Mouse (Mus musculus): Measurements from ENCODE around the gene Nkpd1.

Gene Nkpd1

DNA sequence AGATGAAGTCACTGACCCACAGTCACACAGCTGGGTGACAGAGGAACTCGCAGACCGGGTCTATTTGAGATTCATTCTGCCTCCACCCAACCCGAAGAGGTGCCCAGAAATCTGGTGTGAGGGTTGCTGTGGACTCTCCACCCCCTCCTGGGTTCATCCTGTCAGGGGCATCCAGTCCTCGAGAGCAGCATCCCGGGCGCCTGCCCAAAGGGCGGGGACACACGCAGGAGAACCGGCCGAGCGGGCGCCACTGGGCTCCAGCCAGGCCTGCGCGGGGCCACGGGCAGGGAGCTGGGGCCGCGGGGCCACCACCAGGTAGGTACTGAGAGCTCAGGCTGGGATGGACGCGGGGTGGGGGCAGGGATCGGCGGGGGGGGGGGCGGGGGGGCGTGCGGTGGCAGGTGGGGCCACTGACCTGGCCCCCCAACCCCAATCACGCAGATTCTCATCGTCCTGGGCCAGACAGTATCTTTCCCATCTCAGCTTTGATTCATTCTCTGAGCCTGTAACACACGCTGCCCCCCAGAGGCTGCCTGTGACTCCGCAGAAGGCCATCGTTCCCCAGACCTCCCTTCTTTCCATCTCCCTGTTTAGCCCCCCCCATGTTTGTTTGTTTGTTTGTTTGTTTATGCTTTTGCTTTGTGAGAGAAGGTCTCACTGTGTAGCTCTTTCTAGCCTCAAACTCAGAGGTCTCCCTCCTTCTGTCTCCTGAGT, at the start of gene Nkpd1:
Gene Nkpd1 (plus strand): TSS at position 187 of the 714 bp plus-strand sequence.
- DNase-seq, result peak; percentile 61

DNA sequence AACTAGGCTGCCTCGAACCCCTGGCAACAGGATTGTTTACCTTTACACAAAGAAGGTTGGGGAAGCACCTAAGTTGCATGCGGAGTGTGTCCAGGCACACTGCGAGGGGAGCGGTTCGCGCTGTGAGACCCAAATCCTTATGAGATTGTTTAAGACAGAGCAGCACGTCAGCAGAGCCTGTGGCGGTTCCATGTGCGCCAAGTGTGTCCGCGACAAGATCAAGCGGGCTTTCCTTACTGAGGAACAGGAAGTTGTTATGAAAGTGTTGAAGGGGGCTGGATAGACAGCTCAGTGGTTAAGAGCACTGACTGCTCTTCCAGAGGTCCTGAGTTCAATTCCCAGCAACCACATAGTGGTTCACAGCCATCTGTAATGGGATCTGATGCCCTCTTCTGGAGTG, 49.4 kb upstream of the Nkpd1 start:
- no peak for DNase-seq

DNA sequence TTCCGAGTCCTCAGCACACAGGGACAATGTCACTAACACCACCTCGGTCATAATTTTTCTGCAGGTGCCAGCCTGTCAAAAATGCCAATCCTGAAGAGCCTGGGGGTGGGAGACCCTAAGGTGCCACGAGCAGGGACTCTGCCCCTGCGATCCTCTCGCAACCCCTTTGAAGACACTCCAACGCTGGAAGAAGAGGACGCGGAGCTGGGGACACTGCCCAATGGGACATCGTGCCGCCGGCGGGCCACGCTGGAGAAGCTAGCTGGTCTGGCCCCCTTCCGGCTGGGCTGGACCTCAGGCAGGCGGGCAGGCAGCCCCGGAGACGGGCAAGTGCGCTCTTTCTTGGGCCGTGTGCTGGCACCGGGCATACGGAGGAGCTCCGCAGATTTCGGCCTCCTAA, 48.2 kb upstream of the Nkpd1 start:
- DNase-seq, result no peak

DNA sequence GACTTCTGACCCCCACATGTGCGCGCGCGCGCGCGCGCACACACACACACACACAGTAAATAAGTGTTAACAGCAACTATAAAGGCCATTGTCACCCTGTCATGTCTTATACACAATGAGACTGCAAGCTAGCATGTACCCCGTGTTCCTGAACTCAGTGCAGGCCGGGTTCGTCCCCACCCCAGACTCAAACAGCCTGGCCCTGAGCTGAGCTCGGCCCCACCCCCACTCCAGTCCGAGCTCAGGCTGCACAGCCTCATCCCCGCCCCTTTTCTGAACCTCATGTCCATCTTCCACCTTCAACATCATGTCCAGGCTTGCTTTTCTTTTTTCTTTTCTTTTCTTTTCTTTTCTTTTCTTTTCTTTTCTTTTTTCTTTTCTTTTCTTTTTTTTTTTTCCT, 47.3 kb upstream of the Nkpd1 start:
- no peak for DNase-seq

DNA sequence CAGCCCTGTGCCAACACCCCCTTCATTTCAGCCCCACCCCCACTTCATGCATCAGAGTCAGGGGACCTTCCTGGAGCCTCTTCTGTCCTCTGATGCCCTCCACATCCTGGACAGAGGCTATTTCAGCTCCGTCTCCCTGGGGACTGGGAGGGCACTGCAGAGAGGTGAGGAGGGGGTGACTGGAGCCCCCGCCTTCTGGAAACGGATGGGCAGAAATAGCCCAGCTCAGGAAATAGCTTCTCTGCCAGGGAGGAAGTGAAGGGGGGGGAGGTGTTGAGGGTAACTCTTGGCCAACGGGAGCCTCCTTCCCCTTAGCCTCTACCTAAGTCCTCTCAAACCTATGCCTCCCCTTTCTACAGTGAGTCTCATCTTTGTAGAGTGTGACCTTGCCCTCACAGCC, 45.2 kb upstream of the Nkpd1 start:
- DNase-seq, result no peak

DNA sequence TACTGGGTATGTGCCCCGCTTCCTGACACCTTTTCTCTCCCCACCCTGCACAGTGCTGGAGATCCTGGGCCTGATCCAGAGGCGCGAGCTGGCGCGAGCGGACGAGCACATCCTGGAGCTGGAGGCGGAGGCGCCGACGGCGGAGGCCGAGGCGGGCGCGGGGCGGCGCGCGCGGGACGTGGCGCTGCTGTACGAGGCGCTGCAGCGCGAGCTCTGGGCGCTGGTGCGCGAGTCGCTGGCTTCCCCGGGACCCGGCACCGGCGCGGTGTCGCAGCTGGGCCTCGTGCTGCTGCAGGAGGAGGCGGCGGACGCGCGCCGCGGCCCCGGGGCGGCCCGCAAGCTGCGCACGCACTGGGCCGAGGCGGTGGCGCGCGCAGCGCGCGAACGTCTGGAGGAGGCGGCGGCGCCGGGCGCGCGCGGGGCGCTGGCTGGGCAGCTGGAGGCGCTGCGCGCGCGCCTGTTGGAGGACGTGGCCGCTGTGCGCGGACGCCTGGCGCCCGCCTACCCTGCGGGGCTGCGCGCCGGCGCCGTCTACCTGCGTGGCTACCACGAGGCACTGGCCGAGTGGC, 43.7 kb upstream of the Nkpd1 start:
- peak; percentile 69 for DNase-seq

DNA sequence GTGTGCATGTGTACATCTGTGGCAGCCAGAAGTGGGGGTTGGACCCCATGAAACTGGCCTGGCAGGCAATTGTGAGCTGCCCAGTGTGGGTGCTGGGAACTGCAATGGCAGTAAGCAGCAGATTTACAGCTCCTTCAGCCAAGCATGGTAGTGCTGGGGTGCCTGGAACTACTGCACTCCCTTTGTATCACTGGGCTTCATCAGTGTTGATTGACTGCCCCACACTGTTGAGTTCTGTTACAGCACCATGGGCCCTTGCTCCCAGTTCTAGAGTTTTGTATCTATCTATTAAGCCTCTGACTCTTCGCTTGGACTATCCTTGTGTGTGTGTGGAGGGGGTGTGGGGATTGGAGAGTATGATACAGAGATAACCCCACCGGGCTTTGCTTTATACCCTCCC, 40.6 kb upstream of the Nkpd1 start:
- no peak for DNase-seq

DNA sequence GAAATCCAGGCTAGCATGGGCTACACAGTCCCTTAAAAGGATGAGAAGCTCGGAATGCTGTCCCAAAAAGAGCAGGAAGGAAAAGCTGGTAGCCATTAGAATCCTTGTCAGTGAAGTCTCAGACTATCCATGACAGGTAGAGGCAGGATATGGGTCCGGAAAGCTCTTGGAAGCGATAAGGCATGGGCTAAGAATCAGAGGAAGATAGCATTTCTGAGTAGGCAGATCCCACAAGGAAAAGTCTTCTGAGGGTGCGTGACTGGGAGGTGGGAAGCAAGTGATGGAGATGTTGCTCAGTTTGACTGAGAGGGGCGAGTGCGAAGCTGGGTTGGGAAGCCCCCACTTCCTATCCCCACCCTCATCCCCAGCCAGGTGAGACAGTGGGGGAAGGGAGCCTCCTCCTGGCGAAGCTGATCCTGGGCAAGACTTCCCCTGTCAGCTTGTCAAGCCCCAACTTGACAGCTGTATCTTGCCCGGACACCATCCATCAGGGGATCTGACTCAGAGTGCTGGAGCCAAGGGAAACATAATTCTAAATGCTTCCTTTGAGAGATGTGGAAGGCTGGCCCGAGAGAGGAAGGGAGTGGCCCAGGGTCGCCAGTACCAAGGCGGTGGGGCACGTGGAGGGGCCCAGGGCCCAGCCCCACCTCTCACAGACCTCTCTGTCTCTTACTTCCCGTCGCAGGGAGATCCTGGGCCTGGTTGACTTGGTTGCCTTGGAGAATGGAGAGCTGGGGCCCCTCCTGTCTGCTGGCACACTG, 39.8 kb upstream of the Nkpd1 start:
- DNase-seq, result no peak

DNA sequence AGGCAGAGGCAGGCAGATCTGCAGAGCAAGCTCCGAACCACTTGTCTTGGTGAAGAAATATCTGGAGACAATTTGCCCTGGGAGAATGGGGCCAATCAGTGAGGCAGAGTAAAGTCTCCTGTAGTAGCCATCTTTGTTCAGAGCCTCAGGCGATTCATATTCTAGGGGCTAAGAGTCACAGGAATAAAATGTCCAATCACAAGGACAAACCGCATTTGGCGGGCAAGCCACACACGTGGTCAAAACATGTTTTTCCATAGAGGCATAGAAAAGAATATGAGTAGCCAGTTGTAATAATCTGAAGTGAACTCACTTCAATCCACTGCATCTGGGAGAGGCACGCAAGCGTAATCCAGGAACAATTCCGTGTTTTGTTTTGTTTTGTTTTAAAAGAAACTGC, 34.4 kb upstream of the Nkpd1 start:
- no peak for DNase-seq

DNA sequence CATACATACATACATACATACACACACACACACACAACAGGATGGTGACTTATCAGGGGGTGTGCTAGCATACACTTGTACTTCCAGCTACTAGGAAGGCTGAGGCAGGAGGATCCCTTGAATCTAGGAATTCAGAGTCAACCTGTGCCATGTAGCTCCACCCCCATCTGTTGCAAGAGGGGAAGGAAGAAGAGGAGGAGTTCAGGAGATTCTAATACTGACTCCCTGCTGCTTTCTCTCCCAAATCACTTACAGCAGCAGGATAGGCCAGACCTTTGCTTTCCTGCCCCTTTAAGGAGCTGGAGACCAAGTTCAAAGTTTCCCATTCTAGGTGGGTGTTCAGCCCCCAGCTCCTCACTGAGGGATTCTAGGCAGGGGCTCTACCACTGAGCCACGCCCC, 32.1 kb upstream of the Nkpd1 start:
- DNase-seq, result no peak

DNA sequence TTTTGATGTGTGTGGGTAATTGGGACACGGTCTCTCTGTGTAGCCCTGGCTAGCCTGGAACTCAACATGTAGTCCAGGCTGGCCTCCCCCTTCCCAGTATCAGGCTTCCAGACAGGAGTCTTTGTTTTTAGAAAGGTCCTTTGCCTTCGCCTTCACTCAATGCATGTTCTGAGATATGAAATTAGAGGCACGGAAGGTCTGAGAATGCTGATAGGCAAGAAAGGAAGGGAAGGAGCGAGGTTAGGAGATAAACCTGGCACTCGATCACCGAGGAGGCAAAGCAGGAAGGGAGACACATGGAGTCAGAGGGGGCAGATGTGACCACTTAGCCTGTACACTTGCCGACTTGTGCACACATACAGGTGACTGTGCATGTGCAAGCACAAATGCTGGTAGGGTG, 31.1 kb upstream of the Nkpd1 start:
- DNase-seq, result no peak

DNA sequence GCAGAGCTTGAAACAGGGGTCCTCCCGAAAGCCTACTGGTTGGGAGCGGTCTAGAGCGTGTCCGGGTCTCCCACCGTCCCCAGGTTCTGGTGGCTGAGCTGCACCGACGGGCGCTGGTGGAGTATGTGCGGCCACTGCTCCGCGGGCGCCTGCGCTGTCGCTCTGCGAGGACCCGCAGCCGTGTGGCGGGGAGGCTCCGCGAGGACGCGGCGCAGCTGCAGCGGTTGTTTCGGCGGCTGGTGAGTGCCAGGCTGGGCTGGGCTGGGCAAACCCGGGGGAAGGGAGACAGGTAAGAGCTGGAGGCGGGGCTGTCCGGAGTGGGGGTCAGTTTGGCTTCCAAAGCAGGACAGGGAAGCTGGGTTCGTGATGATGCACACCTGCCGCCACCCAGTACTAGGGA, 28.1 kb upstream of the Nkpd1 start:
- no peak for DNase-seq

DNA sequence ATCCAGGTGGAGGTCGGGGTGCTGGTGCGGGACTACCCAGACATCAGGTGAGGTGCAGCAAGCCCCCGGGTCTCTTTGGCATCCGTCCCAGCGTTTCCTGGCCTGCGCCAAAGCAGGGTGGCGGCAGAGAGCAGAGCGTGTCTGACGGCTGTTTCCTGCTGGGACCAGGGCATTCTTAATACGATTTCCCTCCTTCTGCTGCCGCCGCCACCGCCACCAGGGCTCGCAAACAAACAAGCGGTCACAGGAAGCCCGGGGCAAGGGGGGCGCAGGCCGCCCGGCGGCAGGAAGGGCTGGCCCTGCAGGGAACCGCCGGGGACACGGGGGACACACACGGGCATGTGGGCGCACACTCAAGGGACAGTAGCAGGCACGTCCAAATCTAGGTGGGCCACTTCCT, 25.9 kb upstream of the Nkpd1 start:
- no peak for DNase-seq

DNA sequence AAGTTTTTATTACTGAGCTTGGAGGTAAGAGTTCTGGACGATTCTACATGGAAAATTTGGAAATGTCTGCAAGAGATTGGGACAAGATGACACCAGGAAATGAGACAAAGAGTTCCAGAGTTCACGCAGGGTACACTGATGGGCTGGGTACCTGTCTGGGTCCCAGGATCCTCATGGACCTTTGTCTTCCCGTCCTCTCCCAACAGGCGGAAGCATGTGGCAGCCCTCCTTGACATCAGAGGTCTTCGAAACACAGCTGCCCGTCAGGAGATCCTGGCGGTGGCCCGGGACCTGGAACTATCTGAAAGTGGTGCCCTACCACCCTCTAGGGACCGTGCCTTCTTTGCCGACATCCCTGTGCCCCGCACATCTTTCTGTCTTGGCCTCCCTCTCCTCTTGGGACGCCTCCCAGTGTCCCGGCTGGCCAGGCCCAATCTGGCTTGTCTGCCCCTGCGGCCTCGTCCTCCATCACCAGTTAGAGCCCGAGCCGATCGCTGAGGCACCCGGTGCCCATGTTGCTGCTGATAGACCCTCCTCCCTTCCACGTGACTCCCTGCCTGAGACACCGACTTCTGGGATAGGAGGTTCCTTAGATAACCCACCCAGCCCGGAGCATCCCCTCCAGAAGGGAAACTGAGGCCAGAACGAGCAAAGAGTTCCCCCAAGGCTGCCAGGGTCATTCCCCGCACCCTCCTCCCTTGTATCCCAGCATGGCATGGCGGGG, 22.7 kb upstream of the Nkpd1 start:
- no peak for DNase-seq

DNA sequence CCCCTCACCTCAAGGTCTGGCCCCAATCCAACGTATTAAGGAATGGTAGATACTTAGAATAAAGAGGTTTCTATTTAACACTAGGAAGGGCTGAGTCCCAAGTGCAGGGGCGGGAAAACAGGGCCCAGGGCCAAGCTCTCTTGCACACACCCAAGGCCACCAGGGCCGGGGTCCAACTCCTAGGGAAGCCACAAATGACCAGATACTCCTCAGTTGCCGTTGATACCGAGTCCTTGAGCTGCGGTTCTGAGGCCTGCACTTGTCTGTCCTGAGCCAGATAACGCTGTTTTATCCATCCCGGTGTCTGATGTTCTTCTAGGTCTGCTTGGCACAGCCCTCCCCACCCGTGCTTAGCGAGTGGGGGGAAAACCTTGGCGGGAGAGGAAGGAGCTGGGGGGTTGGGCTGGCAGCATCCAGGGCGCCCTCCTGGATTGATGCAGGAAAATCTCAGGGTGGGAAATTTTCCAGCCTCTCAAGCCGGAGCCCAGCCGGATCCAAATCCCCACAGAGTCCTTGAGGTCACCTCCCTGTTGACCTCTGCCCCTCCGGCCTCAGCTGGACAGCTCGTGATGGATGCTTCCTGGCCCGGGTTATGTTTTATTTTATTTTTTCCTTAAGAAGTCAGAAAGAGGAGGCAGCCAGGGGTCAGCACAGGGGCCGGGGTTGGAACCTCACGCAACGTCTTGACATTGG, 22.0 kb upstream of the Nkpd1 start:
- no peak for DNase-seq

DNA sequence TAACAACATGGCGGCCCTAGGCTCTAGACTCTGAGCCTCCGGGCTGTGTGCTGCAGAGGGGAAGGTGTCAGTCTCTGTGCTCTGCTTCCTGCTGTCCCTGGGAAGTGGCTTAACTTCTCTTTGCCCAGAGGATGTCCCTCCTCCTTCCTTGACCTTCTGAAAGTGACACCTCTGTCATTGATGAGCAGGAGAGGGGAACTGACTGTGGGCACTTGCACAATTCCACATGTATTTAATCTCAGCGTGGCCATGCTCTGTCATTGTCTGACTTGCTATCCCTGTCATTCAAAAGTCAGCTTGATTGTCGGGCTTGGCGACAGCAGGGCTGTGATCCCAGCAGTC, 21.5 kb upstream of the Nkpd1 start:
- no peak for DNase-seq

DNA sequence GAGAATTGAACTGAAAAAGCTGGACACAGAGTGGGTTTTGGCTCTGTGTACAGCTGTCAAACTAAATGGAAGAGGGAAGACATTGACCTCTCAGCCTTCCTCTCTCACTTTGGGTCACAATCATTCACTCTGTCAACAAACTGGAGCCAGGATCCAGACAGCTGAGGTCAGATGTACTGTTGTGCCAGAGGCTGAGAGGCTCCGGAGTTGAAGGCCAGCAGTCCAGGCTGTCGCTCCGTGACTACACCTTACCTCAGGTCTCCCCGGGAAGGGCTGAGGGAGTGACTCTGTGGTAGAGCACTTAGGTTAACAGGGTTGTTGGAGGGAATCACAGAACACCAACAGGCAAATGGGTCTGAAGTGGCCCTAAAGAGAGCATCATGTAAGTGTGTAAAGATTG, 19.3 kb upstream of the Nkpd1 start:
- no peak for DNase-seq

DNA sequence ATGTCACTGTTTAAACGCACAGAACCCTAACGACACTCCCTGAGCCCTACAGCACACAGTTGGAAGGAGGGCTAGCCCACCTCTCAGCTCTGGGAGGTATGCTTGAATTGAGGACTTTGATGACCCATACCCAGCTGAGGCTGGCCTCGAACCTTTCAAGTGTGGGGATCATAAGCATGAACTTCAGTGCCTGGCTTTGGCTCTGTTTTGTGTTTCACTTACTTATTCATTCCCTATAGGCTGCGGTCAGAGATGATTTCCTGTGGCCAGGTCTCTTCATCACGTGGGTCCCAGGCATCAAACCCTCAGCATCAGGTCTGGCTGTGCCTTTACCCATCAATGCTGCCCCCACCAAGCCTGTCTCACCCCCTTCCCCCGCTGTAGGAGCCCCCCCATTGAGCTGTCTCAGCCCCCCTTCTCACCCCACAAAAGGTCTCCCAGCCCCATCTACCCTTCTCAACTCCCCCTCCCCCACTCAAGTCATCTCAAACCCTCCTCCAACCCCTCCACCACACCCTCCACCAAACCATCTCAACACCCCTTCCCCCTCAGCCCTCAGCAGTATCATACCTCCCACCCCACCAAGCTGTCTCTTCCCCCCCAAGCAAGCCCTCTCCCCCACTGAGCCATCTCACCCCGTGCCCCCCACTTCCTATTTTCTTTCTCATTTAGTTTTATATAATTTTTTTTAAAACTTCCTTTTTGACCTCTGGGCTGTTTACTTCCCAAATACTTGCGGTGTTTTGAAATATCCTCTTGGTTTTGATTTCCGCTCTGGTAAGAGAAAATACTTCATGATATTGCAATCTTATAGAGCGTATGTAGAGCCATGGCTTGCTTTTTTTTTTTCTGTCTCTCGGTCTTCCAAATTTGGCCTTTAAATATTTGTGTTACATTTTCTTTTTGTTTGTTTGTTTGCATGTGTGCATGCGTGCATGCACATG, 16.9 kb upstream of the Nkpd1 start:
- DNase-seq, result no peak

DNA sequence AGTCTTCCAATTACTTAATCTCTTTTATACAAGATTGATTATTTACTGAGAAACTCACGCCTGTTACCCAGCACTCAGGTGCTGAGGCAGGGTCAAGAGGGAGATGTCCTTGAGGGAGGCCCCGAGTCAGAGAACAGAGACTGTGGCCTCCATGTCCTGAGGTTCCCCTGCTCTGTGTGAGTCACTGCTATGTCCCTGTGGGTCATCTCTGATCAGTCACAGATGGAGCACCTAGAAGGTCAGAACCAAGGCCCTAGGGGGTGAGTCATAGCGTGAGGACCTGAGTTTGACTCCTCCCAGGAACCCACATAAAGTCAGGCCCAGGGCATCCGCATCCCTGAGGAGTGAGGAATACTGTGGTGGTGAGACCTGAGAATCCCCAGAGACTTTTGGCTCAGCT, 16.0 kb upstream of the Nkpd1 start:
- no peak for DNase-seq

DNA sequence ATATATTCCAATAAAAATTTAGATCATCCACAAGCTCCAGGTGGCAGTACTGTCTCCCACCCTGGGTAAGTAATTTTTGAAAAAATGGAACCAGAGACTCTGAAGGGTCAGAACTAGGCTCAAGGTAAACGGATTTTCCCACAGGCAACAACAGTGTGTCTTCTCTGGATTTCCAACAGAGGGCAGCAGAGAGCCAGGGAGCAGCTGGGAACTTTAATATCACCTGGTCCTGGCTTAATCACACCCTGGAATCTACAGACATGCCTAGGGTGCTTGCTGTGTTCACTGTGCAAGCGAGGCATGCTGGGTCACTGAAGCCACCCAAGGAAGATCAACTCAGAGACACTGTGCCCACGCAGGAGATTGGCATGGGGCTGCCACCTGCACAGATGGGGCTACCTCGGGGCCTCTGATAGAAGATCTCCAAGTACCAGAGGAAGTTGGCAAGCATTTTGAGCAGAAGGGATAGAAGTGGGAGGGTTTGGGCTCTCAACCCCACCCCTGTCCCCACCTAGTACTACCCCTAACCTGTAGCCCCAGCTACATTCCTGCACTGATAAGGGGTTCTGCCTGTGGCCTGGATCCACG, 14.1 kb upstream of the Nkpd1 start:
- peak; percentile 58 for DNase-seq

DNA sequence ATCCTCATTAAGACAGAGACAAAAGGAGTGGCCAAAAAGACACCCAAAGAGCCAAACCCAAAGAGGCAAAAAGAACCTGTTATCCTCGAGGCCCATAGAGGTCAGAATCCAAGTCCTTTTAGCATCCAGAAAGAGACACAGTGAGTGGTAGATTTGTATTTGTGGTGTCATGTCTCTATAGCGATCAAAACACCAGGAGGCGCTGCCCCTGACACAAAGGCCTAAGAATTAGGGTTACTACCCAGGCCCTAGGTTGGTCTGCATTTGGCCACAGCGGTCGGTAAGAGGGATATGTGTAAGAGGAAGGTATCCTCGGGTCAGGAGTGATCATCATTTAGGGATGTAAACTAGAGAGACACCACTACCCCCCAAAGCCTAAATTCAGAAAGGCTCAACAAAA, 11.3 kb upstream of the Nkpd1 start:
- DNase-seq, result no peak

Data from cerebellum, adult 11-12 months (tissue).